Mouse (Mus musculus): ENCODE data around the gene Wrap73.

Wrap73 gene

GRCm38 (mm10) chr4:154140213-154141008 is 1.8 kb upstream of the Wrap73 start:
- no peak for DNase-seq

- DNase-seq: no peak
Observed at GRCm38 (mm10) chr4:154141009-154141867, 934 bp upstream of the Wrap73 start.

GRCm38 (mm10) chr4:154144712-154145111 is 2.5 kb downstream of the Wrap73 start:
- DNase-seq: no peak

- DNase-seq: no peak
Observed at GRCm38 (mm10) chr4:154146342-154146741, 4.2 kb downstream of the Wrap73 start.

- no peak for DNase-seq
Observed at GRCm38 (mm10) chr4:154154104-154154503, 11.9 kb downstream of the Wrap73 start.

GRCm38 (mm10) chr4:154156050-154156449 is 13.9 kb downstream of the Wrap73 start:
- no peak for DNase-seq

- DNase-seq: no peak
Observed at GRCm38 (mm10) chr4:154157970-154158662, 15.9 kb downstream of the Wrap73 start.

GRCm38 (mm10) chr4:154159002-154159401 is 16.8 kb downstream of the Wrap73 start:
- peak; percentile 78 to 87 for DNase-seq

GRCm38 (mm10) chr4:154159961-154160537 is 17.9 kb downstream of the Wrap73 start:
- DNase-seq: no peak

GRCm38 (mm10) chr4:154160538-154161390 is 18.6 kb downstream of the Wrap73 start, which contains the start of gene Tprgl:
Gene Tprgl, minus strand, starts transcription at chr4:154160666.
- DNase-seq: peak; percentile 97 to 98

GRCm38 (mm10) chr4:154163296-154163695 is 21.1 kb downstream of the Wrap73 start:
- DNase-seq: peak; percentile 64 to 71

- peak; percentile 74 to 81 for DNase-seq
Observed at GRCm38 (mm10) chr4:154167053-154167452, 24.9 kb downstream of the Wrap73 start.

GRCm38 (mm10) chr4:154170021-154170420 is 27.8 kb downstream of the Wrap73 start:
- no peak for DNase-seq

GRCm38 (mm10) chr4:154170506-154171150 is 28.5 kb downstream of the Wrap73 start, which contains the start of gene Megf6:
Gene Megf6, plus strand, starts transcription at chr4:154170730.
- peak; percentile 78 to 83 for DNase-seq

- DNase-seq: peak; percentile 67 to 69
Observed at GRCm38 (mm10) chr4:154171151-154171930, 29.2 kb downstream of the Wrap73 start.

GRCm38 (mm10) chr4:154171931-154172604 is 29.9 kb downstream of the Wrap73 start:
- peak in 1 of 2 experiments; percentile 48 for DNase-seq

GRCm38 (mm10) chr4:154177257-154177656 is 35.1 kb downstream of the Wrap73 start:
- peak; percentile 89 to 92 for DNase-seq

- peak; percentile 86 to 91 for DNase-seq
Observed at GRCm38 (mm10) chr4:154181001-154181400, 38.8 kb downstream of the Wrap73 start.

- peak in 1 of 2 experiments; percentile 63 for DNase-seq
Observed at GRCm38 (mm10) chr4:154183566-154183965, 41.4 kb downstream of the Wrap73 start.

All from lung, adult 18-20 months (tissue).